Mouse (Mus musculus) embryonic facial prominence, embryonic 15.5 days (tissue): ENCODE measurements around the gene Olfr972. TPM values are rescaled to one million over a fixed set of nuclear protein-coding genes. Genes with fewer than 3 reads are reported as not detected.
"Not testable (repeated sequence)": the region's sequence is repeated elsewhere in the genome, so short reads cannot be mapped to it uniquely, and the experiment has no call there.

ENCODE experiments used
- ATAC-seq: fragments of 200-750 bp; cut with Nextera tagmentation; 2 replicates; pipeline ENCODE4 v1.8.0; 2017; ENCODE audit warnings: low read depth, moderate TSS enrichment; ENCODE audit not compliant: insufficient number of reproducible peaks, low FRiP score, low TSS enrichment
- H3K27ac ChIP-seq: fragments of 300-500 bp; sonication (generic); replicated peaks from 2 replicates; pipeline ENCODE4 v1.5.1; 2015; ENCODE audit warnings: mild to moderate bottlenecking, inconsistent platforms
- H3K27me3 ChIP-seq: fragments of 300-500 bp; sonication (generic); 2 replicates; pipeline ENCODE4 v1.6.1; 2015; ENCODE audit warnings: inconsistent platforms
- H3K36me3 ChIP-seq: fragments of 300-500 bp; sonication (generic); 2 replicates; pipeline ENCODE4 v1.6.1; 2015; ENCODE audit warnings: mild to moderate bottlenecking, inconsistent platforms
- H3K4me1 ChIP-seq: fragments of 300-500 bp; sonication (generic); 2 replicates; pipeline ENCODE4 v1.6.1; 2015; ENCODE audit warnings: inconsistent platforms
- H3K4me2 ChIP-seq: fragments of 300-500 bp; sonication (generic); replicated peaks from 2 replicates; pipeline ENCODE4 v1.6.1; 2015; ENCODE audit warnings: mild to moderate bottlenecking, inconsistent platforms
- H3K4me3 ChIP-seq: fragments of 300-500 bp; sonication (generic); replicated peaks from 2 replicates; pipeline ENCODE4 v1.5.1; 2015; ENCODE audit warnings: mild to moderate bottlenecking, inconsistent platforms
- H3K9ac ChIP-seq: fragments of 300-500 bp; sonication (generic); 2 replicates; pipeline ENCODE4 v1.6.1; 2015; ENCODE audit warnings: inconsistent platforms
- H3K9me3 ChIP-seq: fragments of 300-500 bp; sonication (generic); replicated peaks from 2 replicates; pipeline ENCODE4 v1.6.1; 2016; ENCODE audit warnings: inconsistent platforms
- WGBS: fragments of 180-500 bp; shearing (Covaris S2); methylation state at CpG from one replicate; pipeline ENCODE4 v1.1.7; 2015; 5-methylcytosine and 5-hydroxymethylcytosine counted together
- polyA plus RNA-seq: library from polyadenylated mRNA; unstranded; fragments of >200 nt; fragmentation: Nextera tagmentation; extraction: Ambion mirVana; gene quantifications from 2 replicates; pipeline ENCODE4 v1.2.1, GENCODE M21; 2015

Gene Olfr972
- 0.12 and 0.19 TPM in 2 replicates for polyA plus RNA-seq

DNA sequence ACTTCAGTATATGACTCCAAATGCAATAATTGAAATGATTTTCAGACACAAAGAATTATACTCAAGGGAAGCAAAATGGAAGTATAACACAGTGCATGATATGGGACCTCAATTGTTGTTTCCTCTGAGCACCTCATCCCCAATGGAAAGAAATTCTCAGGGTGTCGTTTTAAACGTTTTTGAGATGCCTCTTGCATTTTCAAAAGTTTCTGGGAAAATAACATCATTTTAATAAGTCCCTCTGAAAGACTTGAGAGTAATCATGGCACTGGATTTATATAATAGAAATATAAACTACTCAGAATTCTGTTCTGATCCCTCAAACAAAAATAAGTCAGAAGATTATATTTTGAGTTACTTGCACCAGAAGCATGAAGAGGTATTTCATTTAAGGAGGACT lies at the start of gene Olfr972:
Gene Olfr972, plus strand, starts transcription at position 301 of the 400 bp plus-strand sequence.
- Histone ChIP-seq H3K36me3 (no peaks in the 10 kb centered on the region), H3K4me3 (no peak within 1 kb of the TSS), H3K4me1 (no peaks in the 10 kb centered on the region), H3K9me3 (no peaks in the 10 kb centered on the region), H3K27me3 (no peaks in the 10 kb centered on the region), H3K9ac (no peak within 1 kb of the TSS), H3K27ac (no peak within 1 kb of the TSS), H3K4me2 (no peak within 1 kb of the TSS)
- 71% methylated on average over 2 of the region's 2 CpGs for WGBS
- no peak for ATAC-seq

- ATAC-seq, H3K9ac ChIP-seq, H3K36me3 ChIP-seq, H3K27me3 ChIP-seq, H3K9me3 ChIP-seq, H3K4me3 ChIP-seq, H3K27ac ChIP-seq, H3K4me1 ChIP-seq, H3K4me2 ChIP-seq: not testable (repeated sequence)
- 84% methylated on average over 2 of the region's 2 CpGs for WGBS
Observed at GRCm38 (mm10) chr9:39836576-39836975, 29.6 kb upstream of the Olfr972 start, which contains the start of gene Olfr971. TSS of gene Olfr971 (plus strand) at chr9:39836876.

DNA sequence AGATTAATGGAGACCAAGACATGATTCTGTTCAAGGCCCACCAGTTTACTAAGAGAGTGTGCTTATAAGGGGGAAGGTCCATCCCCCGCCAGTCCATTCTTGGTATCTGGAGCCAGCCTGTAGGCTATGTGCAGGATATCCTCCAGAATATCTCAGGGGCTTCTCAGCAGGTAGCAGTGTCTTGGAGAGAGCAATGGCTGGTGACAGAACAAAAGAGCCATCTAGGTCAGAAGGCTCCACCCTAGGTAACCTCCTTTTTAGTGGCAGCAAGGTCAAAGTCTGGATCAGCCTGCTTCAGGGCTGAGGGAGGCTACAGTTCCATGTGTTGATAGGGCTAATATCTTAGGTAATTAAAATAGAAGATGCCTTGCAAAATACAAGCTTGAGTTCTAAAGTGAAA lies 5.8 kb downstream of the Olfr972 start:
- not testable (repeated sequence) for H3K27ac ChIP-seq, H3K9me3 ChIP-seq, H3K9ac ChIP-seq, ATAC-seq, H3K27me3 ChIP-seq, H3K4me3 ChIP-seq, H3K4me2 ChIP-seq, H3K36me3 ChIP-seq, H3K4me1 ChIP-seq
- 70% methylated on average over 1 of the region's 1 CpGs for WGBS

- no CpG with 5 or more reads among the region's 4 CpGs for WGBS
- not testable (repeated sequence) for H3K4me3 ChIP-seq, H3K36me3 ChIP-seq, H3K4me2 ChIP-seq, H3K4me1 ChIP-seq, H3K27me3 ChIP-seq, H3K9ac ChIP-seq, H3K9me3 ChIP-seq, H3K27ac ChIP-seq, ATAC-seq
Observed at GRCm38 (mm10) chr9:39877541-39878396, 11.5 kb downstream of the Olfr972 start.

GRCm38 (mm10) chr9:39905106-39905505 lies 38.9 kb downstream of the Olfr972 start:
- H3K4me1 ChIP-seq, result no peaks in the 10 kb centered on the region
- no peaks in the 10 kb centered on the region for H3K36me3 ChIP-seq
- no peak for ATAC-seq
- no peak overlapping the region for H3K4me2 ChIP-seq
- no peaks in the 10 kb centered on the region for H3K9me3 ChIP-seq
- H3K4me3 ChIP-seq, result no peak overlapping the region
- 63% methylated on average over 6 of the region's 6 CpGs for WGBS
- H3K27ac ChIP-seq, result no peak overlapping the region
- no peaks in the 10 kb centered on the region for H3K27me3 ChIP-seq
- H3K9ac ChIP-seq, result no peak overlapping the region

DNA sequence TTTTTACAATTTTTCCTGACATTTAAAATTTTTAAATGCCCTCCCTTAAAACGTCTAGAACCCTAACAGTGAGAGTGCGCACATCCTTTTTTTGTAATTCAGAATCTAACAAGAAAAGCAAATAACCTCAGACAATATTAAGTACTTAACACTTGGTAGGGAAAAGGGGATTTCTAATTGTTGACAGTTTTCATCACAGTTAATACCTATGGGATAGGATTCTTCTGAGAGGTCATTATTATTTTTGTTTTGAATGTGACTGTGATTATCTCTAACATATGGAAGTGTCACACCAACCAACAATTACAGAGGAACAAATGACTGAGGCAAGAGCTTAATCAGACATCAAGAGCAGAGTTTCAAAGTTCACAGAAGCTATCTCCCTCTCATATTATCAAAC lies 40.8 kb downstream of the Olfr972 start, which contains the start of gene Olfr229:
Gene Olfr229, plus strand, starts transcription at position 301 of the 400 bp plus-strand sequence.
- H3K36me3 ChIP-seq, result no peaks in the 10 kb centered on the region
- no peak within 1 kb of the TSS for H3K27ac ChIP-seq
- no peaks in the 10 kb centered on the region for H3K4me1 ChIP-seq
- WGBS, result 59% methylated on average over 2 of the region's 2 CpGs
- no peak for ATAC-seq
- no peak within 1 kb of the TSS for H3K4me2 ChIP-seq
- no peaks in the 10 kb centered on the region for H3K9me3 ChIP-seq
- no peak within 1 kb of the TSS for H3K4me3 ChIP-seq
- H3K27me3 ChIP-seq, result no peaks in the 10 kb centered on the region
- no peak within 1 kb of the TSS for H3K9ac ChIP-seq

- Histone ChIP-seq H3K27ac (no peak overlapping the region), H3K36me3 (no peaks in the 10 kb centered on the region)
Observed at GRCm38 (mm10) chr9:39909939-39910338, 43.7 kb downstream of the Olfr972 start.

More at GRCm38 (mm10) chr9:39909939-39910338, 43.7 kb downstream of the Olfr972 start:
- Histone ChIP-seq H3K4me2 (no peak overlapping the region), H3K9ac (no peak overlapping the region), H3K27me3 (no peaks in the 10 kb centered on the region), H3K4me3 (no peak overlapping the region), H3K4me1 (no peaks in the 10 kb centered on the region), H3K9me3 (no peaks in the 10 kb centered on the region)
- no peak for ATAC-seq
- WGBS, result 82% methylated on average over 3 of the region's 3 CpGs

Other genes starting within 250 kb of the Olfr972 start
- gene Olfr960, start 245.0 kb upstream of the Olfr972 start, polyA plus RNA-seq, result not detected in 2 replicates
- gene Olfr961, start 221.3 kb upstream of the Olfr972 start, polyA plus RNA-seq, result 0.09 and 0.32 TPM in 2 replicates
- gene Olfr963, start 199.2 kb upstream of the Olfr972 start, polyA plus RNA-seq, result 0.09 TPM in 1 of 2 replicates, not detected in the other
- gene Olfr149, start 159.3 kb upstream of the Olfr972 start, polyA plus RNA-seq, result 0.05 TPM in 1 of 2 replicates, not detected in the other
- not detected in 2 replicates for gene Olfr965, start 155.1 kb upstream of the Olfr972 start, polyA plus RNA-seq
- not detected in 2 replicates for gene Olfr150, start 135.4 kb upstream of the Olfr972 start, polyA plus RNA-seq
- not detected in 2 replicates for gene Olfr967, start 120.2 kb upstream of the Olfr972 start, polyA plus RNA-seq
- not detected in 2 replicates for gene Olfr968, start 83.2 kb upstream of the Olfr972 start, polyA plus RNA-seq
- gene Olfr969, start 75.5 kb upstream of the Olfr972 start, polyA plus RNA-seq, result 0.23 and 0.24 TPM in 2 replicates
- gene Olfr970, start 57.6 kb upstream of the Olfr972 start, polyA plus RNA-seq, result 0.12 TPM in 1 of 2 replicates, not detected in the other
- not detected in 2 replicates for gene Olfr971, start 29.5 kb upstream of the Olfr972 start, polyA plus RNA-seq
- not detected in 2 replicates for gene Olfr229, start 40.9 kb downstream of the Olfr972 start, polyA plus RNA-seq
- 0.20 TPM in 1 of 2 replicates, not detected in the other for gene Olfr974, start 71.1 kb downstream of the Olfr972 start, polyA plus RNA-seq
- 0.05 TPM in 1 of 2 replicates, not detected in the other for gene Olfr975, start 85.6 kb downstream of the Olfr972 start, polyA plus RNA-seq
- gene Olfr976, start 94.7 kb downstream of the Olfr972 start, polyA plus RNA-seq, result 0.09 TPM in 1 of 2 replicates, not detected in the other
- gene Olfr978, start 125.7 kb downstream of the Olfr972 start, polyA plus RNA-seq, result not detected in 2 replicates
- 0.11 TPM in 1 of 2 replicates, not detected in the other for gene Olfr979, start 137.0 kb downstream of the Olfr972 start, polyA plus RNA-seq
- not detected in 2 replicates for gene Olfr980, start 143.2 kb downstream of the Olfr972 start, polyA plus RNA-seq
- 0.26 TPM in 1 of 2 replicates, not detected in the other for gene Olfr981, start 155.0 kb downstream of the Olfr972 start, polyA plus RNA-seq
- gene Olfr982, start 207.4 kb downstream of the Olfr972 start, polyA plus RNA-seq, result not detected in 2 replicates
- not detected in 2 replicates for gene Olfr983, start 227.2 kb downstream of the Olfr972 start, polyA plus RNA-seq
- gene Olfr984, start 247.8 kb downstream of the Olfr972 start, polyA plus RNA-seq, result not detected in 2 replicates